Mouse (Mus musculus) bone marrow macrophage, adult 2 months (primary cell): ENCODE data around the gene Pheta1.

Experiments used
- CTCF ChIP-seq: IDR thresholded peaks from 2 replicates; pipeline ENCODE4 v1.5.1; 2012; ENCODE audit warnings: low read depth, mild to moderate bottlenecking, low read length, moderate library complexity
- POLR2A ChIP-seq: IDR thresholded peaks from 2 replicates; pipeline ENCODE4 v1.6.1; 2012; ENCODE audit warnings: mild to moderate bottlenecking, low read depth, low read length, borderline replicate concordance

- TF ChIP-seq CTCF (no peak), POLR2A (no peak)
Observed at GRCm38 (mm10) chr5:121809667-121810224, 39.0 kb upstream of the Pheta1 start.
